Mouse (Mus musculus) CH12.LX (cell line): ENCODE data around the gene Gimap5.

Experiments used
- CHD1 ChIP-seq: IDR thresholded peaks from 2 replicates; pipeline ENCODE4 v1.6.1; 2012; ENCODE audit warnings: low read depth, low read length, improper control_type of control experiment, inconsistent platforms
- CTCF ChIP-seq, 2 experiments: IDR thresholded peaks in 1 of 2; conservative IDR thresholded peaks in 1 of 2; 2 replicates each; pipeline ENCODE4 v1.5.1; 2011 to 2012; ENCODE audit warnings: low read depth in 2 of 2, low read length in 2 of 2, improper control_type of control experiment in 1 of 2, inconsistent platforms in 1 of 2, mild to moderate bottlenecking in 1 of 2, moderate library complexity in 1 of 2
- ELF1 ChIP-seq: IDR thresholded peaks from 2 replicates; pipeline ENCODE4 v1.6.1; 2014; ENCODE audit warnings: low read depth, mild to moderate bottlenecking, inconsistent platforms, low read length, improper control_type of control experiment
- EP300 ChIP-seq: IDR thresholded peaks from 2 replicates; pipeline ENCODE4 v1.6.1; 2011; ENCODE audit warnings: low read length, improper control_type of control experiment
- ETS1 ChIP-seq: conservative IDR thresholded peaks from 2 replicates; pipeline ENCODE4 v1.6.1; 2012; ENCODE audit warnings: low read depth, mild to moderate bottlenecking, inconsistent platforms, low read length, improper control_type of control experiment, moderate library complexity
- JUN ChIP-seq: IDR thresholded peaks from 2 replicates; pipeline ENCODE4 v1.6.1; 2011; ENCODE audit warnings: low read depth, mild to moderate bottlenecking, low read length, improper control_type of control experiment, moderate library complexity; ENCODE audit not compliant: insufficient read depth
- JUND ChIP-seq: conservative IDR thresholded peaks from 2 replicates; pipeline ENCODE4 v1.6.1; 2011; ENCODE audit warnings: low read depth, low read length, improper control_type of control experiment
- MAFK ChIP-seq: IDR thresholded peaks from 2 replicates; pipeline ENCODE4 v1.6.1; 2011; ENCODE audit warnings: low read length, improper control_type of control experiment; ENCODE audit not compliant: insufficient replicate concordance
- MAX ChIP-seq: IDR thresholded peaks from 2 replicates; pipeline ENCODE4 v1.6.1; 2011; ENCODE audit warnings: low read length, improper control_type of control experiment
- POLR2A ChIP-seq: IDR thresholded peaks from 2 replicates; pipeline ENCODE4 v1.6.1; 2011; ENCODE audit warnings: low read depth, mild to moderate bottlenecking, improper control_type of control experiment, low read length
- TCF12 ChIP-seq: IDR thresholded peaks from 2 replicates; pipeline ENCODE4 v1.6.1; 2014; ENCODE audit warnings: low read depth, mild to moderate bottlenecking, inconsistent platforms, low read length, improper control_type of control experiment
- USF1 ChIP-seq: IDR thresholded peaks from 2 replicates; pipeline ENCODE4 v1.6.1; 2014; ENCODE audit warnings: low read depth, mild to moderate bottlenecking, inconsistent platforms, low read length, improper control_type of control experiment
- ZMIZ1 ChIP-seq: IDR thresholded peaks from 2 replicates; pipeline ENCODE4 v1.6.1; 2012; ENCODE audit warnings: low read depth, mild to moderate bottlenecking, inconsistent platforms, low read length, improper control_type of control experiment

- peak; percentile 44; the same call in 1 of the 2 replicates for TF ChIP-seq ELF1
- no peak for TF ChIP-seq USF1
- no peak for TF ChIP-seq CTCF (conservative IDR thresholded peaks at IDR 0.05 in 1 of 2, IDR thresholded peaks at IDR 0.05 in 1 of 2; ENCODE audit: low read depth in 2 of 2, low read length in 2 of 2)
- TF ChIP-seq MAFK = no peak
- TF ChIP-seq TCF12 = no peak
- peak; percentile 48; the same call in 1 of the 2 replicates for TF ChIP-seq MAX
- TF ChIP-seq JUND = no peak
- peak; percentile 20; the same call in 1 of the 2 replicates for TF ChIP-seq EP300
- no peak for TF ChIP-seq ETS1
- TF ChIP-seq ZMIZ1 = no peak
- no peak for TF ChIP-seq POLR2A
- TF ChIP-seq CHD1 = no peak
- TF ChIP-seq JUN = no peak
Observed at GRCm38 (mm10) chr6:48723468-48723867, 22.5 kb upstream of the Gimap5 start.
